Mouse (Mus musculus) layer of hippocampus, adult 9-10 months (tissue): ENCODE results near the gene Msrb2.

ENCODE experiments used
- DNase-seq: peaks from one replicate; pipeline ENCODE4 v3.0.0; 2022; ENCODE audit warnings: low spot score

Gene Msrb2

DNA sequence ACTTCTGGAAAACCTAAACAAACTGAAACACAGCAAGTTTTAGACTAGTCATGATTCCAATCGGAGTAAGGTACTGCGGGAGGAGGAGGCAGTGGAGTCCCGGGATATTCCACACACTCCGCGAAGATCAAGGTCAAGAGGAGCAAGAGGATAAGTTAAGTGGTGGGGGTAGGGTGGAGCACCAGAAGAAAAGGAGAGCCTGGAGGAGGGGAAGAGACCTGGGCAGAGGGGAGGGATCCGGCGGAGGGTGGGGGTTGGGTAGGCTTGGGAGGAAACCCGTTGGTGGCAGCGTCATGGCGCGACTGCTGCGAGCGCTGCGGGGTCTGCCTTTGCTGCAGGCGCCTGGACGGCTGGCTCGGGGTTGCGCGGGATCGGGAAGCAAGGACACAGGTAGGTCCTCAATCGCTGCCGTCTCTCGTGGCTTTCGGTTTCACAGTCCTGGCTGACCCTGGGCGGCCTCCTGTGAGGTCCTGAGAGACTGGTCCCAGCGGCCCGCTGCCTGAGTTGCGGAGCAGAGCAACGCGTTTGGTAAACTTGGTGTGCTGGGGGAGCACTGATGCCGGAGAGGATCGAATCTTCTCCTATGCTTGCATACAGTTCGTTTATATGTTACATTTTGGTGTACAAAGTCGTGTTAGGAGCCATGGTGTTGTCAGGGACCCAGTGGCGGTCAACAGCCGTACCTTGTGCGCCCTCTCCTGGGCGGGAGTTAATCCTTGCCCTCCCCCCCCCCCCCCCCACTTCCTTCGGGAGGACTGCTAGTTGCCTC is at the start of gene Msrb2:
Gene Msrb2, plus strand, starts transcription at position 51 of the 769 bp plus-strand sequence.
- peak; percentile 44 for DNase-seq

DNA sequence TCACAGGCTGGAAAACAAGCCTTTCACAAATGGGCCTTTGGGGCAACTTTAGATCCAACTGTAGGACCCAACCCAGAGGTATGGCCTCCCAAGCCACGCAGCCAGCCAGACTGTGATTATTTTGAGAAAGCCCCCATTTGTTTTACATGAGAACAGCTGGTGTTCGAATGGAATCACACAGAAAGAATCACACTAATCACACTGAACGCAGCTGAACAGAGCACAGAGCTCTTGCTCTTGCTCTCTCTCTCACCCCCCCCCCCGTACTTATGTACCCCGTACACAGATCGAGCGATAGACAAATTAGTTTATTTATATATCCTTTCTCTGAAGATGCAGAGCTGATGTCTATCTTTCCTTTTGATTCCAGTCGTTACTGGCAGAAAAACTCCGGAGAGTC is 48.8 kb upstream of the Msrb2 start:
- no peak for DNase-seq

DNA sequence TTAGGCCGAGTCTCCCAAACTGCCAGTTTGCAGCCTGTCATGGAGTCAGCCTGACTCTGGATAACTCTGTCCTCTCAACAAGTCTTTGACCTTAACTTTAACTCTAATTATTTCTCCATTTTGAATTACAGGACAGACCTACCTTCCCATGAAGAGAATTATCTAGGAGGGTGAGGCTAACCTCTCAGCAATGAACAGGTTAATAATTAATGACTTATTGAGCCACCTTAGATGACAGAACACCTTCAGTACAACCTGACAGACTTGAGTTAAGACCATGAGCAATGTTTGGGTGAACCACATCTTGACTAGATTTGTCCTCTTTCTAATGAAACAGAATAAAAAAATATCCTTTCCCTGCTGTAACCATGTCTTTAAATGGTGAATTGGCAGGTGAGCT is 44.9 kb upstream of the Msrb2 start:
- DNase-seq: no peak

DNA sequence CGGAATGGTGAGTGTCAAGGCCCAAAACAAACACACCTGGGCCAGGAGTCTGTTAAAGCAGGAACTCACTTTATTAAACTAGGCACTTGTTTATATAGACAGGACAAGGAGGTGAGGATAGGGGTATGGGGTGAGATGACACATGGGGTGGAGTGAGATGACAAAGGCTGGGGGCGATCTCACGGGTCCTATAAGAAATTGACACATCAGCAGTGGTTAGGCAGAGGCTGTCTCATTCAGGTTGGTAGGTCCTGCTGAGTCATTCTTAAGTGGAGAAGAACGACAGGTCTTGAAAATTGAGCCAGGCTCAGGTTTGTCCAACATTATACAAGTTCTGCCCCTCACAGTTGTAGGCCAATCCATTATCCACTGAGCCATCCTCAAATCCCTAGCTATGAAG is 43.4 kb upstream of the Msrb2 start:
- no peak for DNase-seq

DNA sequence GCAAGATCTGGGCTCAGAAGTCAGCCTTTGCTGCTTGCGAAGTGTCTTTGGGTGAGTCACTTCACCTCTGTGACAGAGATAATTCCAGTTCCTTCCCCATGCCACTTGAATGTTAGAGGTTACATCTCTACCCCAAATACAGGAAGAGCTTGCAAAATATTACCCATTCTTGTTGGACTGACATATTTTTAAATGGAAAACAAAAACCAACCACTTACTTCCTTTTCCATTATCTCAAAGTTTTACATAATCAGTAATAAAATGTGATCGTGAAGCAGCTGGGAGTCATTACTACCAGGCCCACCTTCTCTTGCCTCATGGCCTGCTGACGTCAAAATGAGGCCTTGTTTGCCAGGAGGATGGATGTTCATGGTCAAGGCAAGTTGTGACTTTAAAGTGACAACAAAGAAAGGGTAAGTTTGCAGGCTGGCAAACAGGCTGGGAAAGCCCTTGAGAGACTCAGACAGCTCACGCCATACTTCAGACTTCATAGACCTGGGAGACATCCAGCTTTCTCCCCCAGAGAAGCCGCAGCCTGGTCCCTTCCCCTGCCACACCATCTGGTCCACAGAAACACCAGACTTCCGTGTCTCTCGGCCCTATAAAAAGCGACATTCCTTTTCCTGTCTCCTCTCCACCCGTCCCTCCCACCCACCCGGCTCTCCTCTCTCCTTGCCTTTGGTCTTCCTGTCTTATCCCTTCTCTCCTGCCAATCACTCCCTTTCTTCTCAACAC is 27.2 kb upstream of the Msrb2 start:
- peak; percentile 27 for DNase-seq

DNA sequence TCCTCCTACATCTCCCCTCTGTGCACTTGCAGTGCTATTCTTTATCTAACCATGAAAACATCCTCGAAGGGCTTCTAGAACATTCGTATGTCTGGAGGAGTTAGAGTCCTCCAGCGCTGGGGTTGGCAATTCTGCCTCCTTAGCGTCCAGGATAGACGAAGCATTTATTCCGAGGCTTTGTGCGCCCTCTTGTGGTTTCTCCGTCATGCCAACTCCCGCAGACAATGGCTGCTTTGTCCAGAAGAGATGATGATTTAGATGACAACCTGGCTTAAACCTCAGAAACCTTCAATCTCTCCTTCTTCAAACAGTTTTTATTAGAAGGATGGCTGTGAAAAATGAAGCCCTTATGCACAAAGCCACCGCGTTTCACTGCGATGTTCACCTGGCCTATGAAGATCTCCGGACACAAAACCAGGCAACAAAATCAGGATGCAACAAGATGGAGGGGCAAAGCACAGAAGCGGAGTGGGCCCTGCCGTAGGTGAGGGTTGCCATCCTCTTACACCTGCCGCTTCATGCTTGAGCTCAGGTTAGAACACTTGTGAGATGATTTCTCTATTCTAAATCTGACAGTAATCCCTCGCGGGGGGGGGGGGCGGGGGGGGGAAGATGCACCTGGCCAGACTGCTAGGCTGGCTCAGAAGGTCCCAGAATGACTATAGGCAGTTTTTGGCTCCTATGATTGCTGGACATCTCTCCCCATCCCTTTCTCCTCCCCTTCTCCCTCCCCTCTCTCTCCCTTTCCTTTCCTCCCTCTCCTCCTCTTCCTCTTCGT is 26.4 kb upstream of the Msrb2 start:
- DNase-seq: peak; percentile 95

DNA sequence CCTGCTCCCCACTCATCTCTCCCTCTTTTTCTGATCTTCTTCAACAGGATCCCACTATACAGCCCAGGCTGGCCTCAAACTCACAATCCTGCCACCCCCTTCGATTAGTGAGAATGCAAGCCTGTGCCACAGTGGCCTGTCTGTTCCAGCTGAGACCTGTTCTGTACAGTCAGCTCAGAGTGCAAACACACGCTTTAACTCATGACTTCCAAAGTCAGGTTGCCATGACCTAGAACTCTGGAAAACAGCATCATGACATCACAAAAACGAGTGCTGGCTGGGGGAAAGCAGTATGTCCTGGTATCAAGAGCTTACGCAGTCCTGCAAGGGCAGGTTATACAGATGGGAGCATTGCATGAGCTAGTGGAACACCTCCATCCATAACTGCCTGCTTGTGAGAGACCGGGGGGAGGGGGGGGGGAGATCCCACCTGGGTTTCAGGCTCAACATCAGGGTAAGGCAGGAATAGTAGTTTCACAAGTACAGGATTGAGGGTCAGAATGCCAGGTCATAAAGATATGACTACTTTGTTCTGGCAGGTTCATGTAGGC is 25.8 kb upstream of the Msrb2 start:
- DNase-seq: no peak

DNA sequence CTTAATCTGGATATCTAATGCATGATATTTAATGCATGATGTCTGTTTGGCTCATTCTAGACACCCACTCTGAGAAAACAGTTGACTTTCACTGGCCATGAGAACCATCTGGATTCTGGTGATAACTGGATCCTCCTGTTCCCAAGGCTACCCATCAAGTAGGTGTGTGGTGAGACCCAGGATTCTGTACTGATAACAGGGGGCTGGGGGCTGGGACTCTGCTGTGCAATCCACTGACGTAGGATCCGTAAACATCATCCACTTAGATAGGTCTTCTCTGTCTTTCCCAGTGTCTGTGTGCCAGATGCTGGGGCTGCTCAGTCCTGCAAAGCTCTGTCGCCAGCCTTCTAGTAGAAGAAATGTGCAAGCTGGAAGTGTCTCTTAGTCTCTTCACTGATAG is 22.8 kb upstream of the Msrb2 start:
- DNase-seq: no peak

DNA sequence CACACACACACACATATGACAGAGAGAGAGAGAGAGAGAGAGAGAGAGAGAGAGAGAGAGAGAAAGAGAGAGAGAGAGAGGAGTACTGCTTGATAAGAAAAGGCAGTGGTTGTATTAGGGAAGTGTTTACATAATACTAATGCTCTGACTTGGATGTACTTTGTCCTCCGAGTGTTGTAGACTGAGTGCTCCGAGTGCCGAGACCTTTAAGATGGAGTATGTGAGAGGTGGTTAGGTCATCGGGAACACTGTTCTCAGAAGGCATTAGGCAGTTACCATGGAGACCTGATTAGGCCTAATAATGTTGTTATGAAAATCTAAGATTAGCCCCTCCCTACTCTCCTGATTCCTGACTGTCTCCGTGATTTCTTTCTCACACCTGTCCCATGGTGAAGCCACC is 21.1 kb upstream of the Msrb2 start:
- DNase-seq: no peak

DNA sequence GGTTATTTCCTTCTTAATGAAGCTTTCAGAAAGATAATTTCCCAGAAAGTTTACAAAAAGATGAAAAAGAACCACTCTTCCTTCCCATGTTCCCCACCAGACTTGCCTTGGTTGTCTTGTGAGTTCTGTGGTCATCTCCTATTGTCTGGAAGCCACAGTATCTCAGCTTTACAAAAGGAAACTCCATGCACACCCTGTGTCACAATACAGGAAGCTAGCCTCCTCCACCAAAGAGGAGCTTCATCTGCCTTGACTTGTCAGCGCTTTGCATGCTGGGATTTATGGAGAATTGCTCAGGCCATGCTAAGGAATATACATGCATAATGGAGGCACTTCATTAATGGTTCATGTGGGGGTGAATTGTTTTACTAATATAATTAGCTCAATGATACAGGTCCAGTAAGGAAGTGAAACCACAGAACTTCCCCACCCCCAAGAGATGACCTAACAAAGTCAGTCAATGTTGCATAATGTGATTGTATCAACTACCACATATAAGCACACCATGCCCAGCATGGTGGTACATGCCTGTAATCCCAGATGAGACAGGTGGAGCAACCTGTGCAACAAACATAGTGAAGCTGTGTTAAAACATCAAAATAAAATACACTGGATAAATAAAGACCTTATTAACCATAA is 19.5 kb upstream of the Msrb2 start:
- DNase-seq: peak; percentile 22

DNA sequence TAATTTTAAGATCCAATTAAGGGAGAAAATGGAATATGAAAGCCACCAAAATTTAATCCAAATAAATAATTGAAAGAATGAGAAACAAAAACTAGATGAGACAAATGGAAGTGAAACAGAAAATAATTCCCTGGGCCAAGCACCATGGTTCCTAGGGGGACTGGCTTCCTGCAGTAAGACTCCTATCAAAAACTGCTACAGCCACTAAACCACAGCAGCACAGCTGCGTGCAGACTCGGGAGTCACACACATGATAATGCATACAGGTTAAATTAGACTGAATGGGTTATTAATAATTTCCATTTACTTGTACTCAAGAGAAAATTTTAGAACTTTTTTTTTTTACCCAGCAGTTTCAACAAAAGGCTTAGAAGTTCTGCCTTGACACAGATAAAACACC is 18.1 kb upstream of the Msrb2 start:
- no peak for DNase-seq

DNA sequence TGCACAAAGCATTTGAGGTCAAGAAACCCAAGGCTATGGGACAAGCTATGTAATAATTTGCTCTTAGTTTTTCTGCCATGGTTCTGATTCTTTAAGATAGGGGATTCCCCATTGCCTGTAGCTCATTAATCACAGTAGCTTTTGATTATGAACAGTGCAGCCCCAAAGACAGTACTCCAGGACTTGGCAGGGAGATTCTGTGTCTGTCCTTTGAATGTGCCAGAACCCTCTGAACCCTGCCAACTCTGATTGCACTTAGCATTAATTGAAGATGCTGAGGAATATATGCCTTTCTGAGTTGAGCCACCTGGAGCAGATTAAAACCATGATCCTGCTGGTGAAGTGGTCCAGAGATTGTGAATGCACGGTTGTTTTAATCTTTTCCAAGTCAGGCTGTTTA is 8.4 kb upstream of the Msrb2 start:
- no peak for DNase-seq

DNA sequence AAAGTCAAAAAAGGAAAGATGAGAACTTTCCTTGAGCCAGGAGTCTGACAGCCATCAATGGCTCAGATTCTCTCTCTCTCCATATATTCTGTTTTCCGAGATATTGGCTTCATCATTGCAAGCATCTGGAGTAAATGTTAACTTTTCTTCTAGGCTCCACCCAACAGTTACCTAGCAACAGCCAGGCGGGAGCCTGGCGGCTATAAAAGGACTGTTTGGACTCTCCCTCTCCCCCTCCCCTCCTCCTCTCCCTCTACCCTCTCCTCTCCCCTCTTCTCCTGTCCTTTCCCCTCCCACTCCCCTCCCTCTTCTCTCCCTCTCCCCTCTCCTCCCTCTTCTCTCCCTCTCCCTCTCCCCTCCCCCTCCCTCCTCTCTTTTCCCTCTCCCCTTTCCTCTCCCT is 4.8 kb upstream of the Msrb2 start:
- no peak for DNase-seq

DNA sequence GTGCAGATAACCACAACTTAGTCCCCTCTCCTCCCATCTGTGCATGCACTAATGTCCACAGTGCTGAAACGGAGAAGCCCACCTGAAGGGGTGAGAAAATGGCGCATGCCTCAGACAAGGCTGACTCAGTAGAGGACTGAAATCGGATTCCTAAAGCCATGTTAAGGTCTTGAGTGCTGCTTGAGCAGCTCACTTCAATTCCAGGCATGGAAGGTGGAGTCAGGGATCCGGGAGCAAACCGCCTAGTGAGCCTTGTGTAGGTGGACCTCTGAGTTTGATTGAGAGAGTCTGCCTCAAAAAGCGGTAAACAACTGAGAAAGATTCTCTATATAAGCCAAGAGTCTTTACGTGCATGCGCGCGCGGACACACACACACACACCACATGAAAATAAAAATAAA is 4.1 kb upstream of the Msrb2 start:
- DNase-seq: no peak

DNA sequence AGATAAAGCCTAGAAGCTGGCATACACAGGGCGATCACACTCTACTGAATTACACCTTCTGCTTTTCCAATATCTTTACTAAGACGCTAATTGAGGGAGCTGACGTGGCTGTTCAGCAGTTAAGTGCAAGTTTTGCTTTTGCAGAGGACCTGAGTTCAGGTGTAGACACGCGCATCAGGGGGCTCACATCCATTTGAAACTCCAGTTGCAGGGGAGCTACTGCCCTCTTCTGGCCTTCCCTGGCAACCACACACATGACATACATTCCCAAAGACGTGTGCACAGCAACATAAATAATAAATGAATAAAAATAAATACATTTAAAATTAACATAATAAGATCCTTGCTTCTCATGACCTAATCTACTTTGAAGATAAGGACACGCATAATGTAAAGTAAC is 2.5 kb downstream of the Msrb2 start:
- no peak for DNase-seq

DNA sequence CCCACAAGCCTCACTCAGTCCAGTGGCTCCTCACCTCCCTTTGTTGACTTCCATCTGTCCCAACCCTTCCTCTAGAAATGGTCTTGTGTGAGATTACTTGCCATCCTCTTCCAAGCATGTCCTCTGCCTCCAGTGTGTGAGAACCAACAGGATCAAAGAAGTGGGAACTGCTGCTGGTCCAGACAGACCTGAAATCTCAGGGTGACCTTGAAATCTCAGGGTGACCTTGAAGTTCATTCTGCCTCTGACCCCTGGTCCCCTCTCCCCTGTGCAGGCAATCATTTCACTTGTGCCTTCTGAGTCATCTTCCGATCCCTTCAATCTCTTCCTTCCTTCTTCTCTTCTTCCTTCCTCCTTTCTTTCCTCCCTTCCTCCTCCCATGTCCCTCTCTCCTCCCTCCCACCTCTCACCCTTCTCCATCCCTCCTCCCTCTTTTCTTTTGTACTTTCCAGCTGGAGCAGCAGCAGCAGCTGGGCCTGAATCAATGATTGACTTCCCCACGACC is 9.3 kb downstream of the Msrb2 start:
- DNase-seq: no peak

DNA sequence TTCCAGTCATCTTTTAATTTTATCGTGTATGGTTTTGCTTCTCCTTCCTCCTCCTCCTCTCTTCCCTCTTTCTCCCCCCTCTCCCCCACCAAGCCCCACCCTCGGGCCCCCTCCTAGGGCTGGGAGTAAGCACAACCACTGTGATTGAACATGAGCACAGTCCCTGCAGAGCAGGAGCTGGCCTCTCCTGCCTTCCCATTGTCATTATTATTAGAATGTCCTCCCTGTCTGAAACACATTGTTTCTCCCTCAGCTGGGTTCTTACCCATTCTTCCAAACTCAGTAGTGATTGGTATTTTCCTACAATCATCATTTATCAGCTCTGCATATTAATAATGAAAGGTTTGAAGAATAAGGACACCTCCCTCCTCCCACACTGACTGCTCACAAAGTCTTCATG is 9.7 kb downstream of the Msrb2 start:
- no peak for DNase-seq

DNA sequence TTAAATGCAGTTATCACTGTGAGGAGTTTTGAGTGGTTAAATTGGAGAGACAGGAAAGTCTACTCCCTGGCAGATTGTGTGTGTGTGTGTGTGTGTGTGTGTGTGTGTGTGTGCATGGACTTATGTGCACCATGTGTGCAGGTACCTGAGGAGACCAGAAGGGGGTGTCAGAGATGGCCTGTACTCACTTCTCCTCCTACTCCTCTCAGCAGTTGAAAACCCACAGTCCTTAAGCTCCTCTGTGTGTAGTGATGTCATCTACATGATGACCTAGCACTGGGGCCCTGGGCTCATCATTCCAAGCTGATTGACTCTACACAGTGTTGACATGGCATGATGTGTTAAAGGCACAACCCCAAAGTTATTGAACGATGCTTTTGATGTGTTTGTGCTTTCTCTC is 11.0 kb downstream of the Msrb2 start:
- DNase-seq: no peak

DNA sequence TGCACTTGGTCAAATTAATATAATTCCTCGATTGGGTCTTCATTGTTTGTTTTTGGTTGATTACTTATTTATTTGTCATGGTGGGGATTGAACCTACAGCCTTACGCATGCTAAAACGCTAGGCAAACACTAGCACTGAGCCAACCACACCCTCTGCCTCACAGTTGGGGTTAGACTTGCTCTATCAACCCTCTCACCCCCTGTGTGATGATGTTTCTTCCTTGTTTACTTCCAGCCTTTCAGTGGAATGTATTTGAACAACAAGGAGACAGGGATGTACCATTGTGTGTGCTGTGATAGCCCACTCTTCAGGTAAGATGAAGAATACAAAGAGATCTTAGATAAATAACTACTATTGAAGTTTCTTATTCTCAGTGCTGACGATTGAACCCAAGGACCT is 11.8 kb downstream of the Msrb2 start:
- DNase-seq: no peak

DNA sequence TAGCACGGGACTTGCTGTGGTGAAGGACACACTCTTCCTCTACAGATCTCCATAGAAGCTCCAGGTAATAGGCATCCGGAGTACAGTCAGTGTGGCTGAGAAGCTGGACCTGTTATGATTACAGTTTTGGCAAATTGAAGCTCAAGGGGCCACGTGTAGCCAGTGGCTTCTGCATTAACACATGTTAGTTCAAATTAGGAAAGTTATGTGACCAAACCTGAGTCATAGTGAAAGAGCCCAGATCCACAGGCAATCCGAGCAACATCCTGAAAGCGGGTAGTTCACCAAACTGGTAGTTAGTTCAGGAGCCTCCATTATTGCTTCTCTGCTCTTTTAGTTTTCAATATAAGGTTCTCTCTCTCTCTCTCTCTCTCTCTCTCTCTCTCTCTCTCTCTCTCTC is 14.5 kb downstream of the Msrb2 start:
- DNase-seq: no peak

DNA sequence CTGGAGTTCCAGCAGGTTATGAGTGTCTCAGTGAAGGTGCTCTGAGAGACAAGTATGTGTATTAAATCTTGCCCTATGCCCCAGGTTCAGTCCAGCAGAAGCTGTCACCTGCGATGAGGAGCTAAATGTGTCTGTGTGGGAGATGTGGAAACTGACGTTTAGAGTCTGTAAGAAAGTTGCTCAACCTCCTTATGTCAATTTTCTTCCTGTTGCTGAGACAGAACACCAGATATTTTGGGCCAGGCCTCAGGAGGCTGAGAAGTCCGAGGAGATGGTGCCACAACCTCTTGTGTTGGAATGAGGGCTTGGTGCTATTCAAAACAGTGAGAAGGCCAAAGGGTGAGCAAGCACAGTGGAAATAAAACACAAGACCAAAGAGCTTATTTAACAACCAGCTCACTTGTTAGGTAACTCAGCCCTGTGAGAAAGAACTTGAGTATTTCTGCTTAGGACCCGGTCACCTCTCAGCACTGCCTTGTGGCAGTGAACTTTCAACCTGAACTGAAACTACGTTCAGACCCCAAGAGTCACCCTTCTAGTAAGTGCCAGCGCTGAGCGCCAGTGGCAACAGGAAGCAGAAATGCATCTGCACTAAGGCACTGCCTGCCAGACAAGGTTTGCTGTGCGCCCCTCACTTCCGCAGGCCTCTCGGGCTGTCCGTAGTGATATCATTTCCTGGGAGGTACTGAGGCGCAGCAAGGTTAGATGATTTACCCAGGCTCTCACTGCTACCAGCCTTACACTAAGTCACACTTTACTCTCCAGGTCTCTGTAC is 17.3 kb downstream of the Msrb2 start:
- no peak for DNase-seq
